Mouse (Mus musculus): ENCODE data around the gene Gnptg.

DNA sequence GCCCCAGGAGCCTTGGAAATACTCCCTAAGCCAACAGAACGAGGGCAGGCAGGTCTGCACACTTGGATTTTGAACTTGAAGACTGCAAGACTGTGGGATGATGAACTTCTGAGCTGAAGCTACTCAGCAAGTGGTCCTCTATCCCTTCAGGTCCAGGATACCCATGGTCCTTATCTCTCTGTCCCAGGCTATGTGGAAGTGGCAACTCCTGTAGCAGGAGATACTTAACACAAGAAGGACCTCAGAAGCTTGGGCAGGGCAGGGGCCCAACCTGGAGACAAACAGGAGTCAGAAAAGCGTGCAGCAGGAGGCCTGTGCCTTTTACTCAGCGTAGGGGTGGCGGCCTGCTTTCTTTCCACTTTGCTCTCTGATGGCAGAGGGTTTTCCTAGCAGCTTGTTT is 14.3 kb downstream of the Gnptg start:
- TF ChIP-seq CTCF (conservative IDR thresholded peaks at IDR 0.05; ENCODE audit: low read length) (no peak), POU5F1 (IDR thresholded peaks at IDR 0.05; ENCODE audit: borderline replicate concordance, low read length) (no peak), NANOG (IDR thresholded peaks at IDR 0.05; ENCODE audit: borderline replicate concordance, low read length) (no peak)
